Mouse (Mus musculus) layer of hippocampus, adult 8-10 months (tissue): ENCODE results near the gene Entpd1. TPM values are rescaled to one million over a fixed set of nuclear protein-coding genes. Genes with fewer than 3 reads are reported as not detected.
"Not testable (repeated sequence)": the region's sequence is repeated elsewhere in the genome, so short reads cannot be mapped to it uniquely, and the experiment has no call there.

Experiments used
- DNase-seq, 2 experiments: peaks; one replicate each; pipeline ENCODE4 v3.0.0; 2022; ENCODE audit warnings: low spot score in 2 of 2
- total RNA-seq, 4 experiments: library from RNA; stranded (reverse); gene quantifications; 2 replicates each; pipeline ENCODE4 v1.2.4; 2022

Gene Entpd1
- total RNA-seq = 10 to 100 TPM; 16.0 to 32.9 (median 21.3) TPM

DNA sequence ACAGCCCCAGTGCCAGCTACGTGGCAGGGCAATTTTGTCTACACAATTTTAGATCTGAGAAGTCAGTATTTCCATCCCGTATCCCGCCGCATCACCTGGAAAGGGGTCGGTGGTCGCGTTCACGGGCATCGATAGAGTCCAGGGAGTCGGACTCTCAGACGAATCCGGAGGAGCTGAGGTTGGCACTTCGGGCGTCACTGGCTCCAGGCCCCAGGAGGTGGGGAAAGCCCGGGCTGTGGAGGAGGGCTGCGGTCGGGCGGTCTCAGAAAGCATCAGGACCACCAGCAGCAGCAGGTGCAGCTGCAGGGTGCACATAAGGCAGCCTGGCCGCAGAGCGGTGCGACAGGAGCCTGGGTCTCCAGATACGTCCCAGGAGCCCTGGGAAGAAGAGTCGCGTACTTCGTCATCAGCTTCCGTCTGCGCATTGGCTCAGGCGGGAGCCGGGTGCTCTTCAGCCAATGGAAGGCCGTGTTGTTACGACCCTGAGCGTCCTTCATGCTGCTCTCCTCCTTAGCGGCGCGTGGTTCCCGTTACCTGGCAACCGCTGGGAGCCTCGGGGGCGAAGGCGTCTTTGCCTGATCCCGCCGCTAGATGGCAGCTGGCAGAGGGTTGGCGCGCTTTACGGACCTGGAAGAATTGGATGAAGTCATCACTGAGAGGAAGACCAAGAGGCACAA, at the start of gene Entpd1, which contains the start of gene Tctn3:
Gene Entpd1 (plus strand): TSS at position 537 of the 677 bp plus-strand sequence.
Gene Tctn3 (minus strand): TSS at position 404 of the 677 bp plus-strand sequence.
- DNase-seq = peak; percentile 95 to 96

DNA sequence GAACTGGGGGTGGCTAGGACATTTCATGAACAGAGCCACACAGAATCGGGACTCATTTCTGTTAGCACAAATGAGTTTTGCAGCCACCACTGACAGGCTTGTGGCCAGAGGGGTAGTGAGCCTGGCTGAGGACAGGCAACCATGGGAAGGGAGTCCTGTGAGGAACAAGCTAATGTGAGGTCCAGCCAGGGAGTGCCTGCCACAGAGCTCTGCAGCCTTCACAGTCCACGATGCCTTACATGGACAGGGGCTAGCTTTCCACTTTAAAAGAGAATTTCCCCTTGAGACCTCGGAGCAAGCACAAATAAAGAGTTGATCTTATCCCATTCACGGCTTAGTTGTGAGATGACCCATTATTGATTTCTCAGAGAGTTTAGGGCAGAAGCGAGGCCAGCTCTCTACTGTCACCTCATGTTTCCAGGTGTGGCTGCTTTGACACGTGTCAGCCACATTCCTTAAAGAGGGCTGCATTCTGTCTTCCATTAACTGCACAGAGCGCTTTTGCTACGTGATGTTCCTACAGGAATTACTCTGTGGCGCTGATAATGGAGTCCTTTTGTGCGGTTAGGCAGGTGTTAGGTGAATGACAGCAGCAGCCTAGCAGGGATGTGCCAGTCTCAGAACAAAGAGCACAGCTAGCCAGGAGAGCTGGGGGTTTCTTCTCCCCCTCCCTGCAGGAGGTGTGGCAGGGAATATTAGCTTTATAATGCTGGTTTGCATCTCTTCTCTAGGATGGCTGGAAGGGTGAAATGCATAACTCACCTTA, 48.1 kb upstream of the Entpd1 start:
- no peak for DNase-seq

- no peak for DNase-seq
These were observed 44.5 kb upstream of the Entpd1 start for GRCm38 (mm10) chr19:40567616-40568015.

GRCm38 (mm10) chr19:40570726-40571125, 41.4 kb upstream of the Entpd1 start:
- no peak for DNase-seq

DNA sequence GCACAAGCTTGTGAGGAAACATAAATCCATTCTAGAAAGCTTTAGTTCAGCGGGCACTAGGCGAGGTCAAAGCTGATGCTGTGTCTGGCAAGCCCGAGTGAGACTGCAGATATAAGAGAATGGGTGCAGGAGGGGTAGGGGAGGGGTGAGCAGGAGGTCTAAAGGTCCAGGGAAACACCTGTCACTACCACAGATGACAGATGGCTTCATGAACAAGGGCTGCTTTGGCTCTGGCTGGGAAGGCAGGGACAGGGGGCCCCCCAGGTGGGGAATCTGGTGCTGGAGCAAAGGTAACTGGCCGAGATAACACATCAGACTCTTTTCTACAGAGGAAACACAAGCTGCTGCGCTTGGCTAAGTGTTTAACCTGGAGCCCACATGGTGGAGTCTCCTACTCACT, 36.7 kb upstream of the Entpd1 start:
- no peak for DNase-seq

DNA sequence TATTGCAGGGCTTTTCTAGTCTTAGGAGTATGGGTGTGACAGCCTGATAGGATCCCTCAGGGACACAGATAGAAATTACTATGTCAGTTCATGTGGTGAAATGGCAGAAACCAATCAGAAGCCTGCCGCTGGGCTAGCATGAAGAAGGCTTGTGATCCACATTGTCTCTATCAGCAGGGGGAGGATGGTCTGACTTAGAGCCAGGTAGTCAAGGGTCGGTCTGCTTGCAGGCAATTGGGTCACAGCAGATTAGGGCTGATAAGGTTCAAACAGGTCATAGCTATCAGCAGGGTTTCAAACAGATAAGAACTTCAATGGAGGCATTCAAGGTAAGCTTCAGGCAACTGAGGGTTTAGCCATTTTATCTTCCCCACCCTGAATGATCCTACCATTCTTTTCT, 31.3 kb upstream of the Entpd1 start:
- DNase-seq = no peak

GRCm38 (mm10) chr19:40581662-40582061, 30.5 kb upstream of the Entpd1 start:
- DNase-seq = no peak

- DNase-seq = no peak
These were observed 25.3 kb upstream of the Entpd1 start for GRCm38 (mm10) chr19:40586908-40587307.

GRCm38 (mm10) chr19:40587491-40588292, 24.5 kb upstream of the Entpd1 start:
- DNase-seq = no peak

- DNase-seq = peak; percentile 87 to 93
These were observed 23.9 kb upstream of the Entpd1 start, which contains the start of gene Aldh18a1 for GRCm38 (mm10) chr19:40588293-40588654. Gene Aldh18a1, minus strand, starts transcription at chr19:40588463.

GRCm38 (mm10) chr19:40588847-40589529, 23.2 kb upstream of the Entpd1 start:
- DNase-seq = peak; percentile 70 to 84

- DNase-seq = no peak
These were observed 22.7 kb upstream of the Entpd1 start for GRCm38 (mm10) chr19:40589530-40589880.

DNA sequence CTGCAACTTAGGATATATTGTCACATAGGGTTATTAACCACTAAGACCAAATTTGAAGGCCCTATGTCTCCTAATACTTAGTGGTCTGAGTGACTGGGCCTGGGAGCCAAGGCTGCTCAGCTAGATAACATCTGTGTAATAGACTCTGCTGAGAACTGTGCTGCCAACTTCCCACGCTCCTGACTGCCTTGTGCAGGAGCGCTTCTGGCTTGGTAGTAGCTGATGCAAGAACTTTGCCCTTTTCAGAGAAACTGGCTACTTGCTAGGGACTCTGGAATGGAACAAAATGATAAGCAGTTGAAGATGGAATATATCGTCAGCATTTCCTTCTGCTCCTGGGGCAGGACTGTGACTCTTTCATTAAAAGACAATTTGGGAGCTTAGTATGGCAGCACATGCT, 16.9 kb upstream of the Entpd1 start:
- no peak for DNase-seq

- DNase-seq = no peak
These were observed 16.3 kb upstream of the Entpd1 start for GRCm38 (mm10) chr19:40595831-40596230.

DNA sequence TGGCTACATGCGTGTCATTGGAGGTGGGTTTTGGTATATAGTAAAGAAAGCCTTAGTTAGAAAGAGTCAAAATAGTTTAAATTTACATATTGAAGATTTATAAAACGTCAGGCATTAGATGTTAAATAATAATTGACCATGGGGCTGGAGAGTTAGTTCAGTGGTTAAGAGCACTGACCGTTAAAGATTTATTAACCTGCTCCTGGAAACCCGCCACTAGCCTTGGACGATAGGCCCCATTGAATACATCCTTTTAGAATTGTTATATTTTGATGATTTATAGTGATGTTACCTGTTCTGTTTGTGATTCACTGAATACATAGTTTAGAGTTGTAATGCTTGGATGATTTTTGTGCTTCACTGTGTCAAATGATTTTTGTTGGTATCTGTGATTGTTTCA, 11.3 kb upstream of the Entpd1 start:
- DNase-seq = not testable (repeated sequence)

DNA sequence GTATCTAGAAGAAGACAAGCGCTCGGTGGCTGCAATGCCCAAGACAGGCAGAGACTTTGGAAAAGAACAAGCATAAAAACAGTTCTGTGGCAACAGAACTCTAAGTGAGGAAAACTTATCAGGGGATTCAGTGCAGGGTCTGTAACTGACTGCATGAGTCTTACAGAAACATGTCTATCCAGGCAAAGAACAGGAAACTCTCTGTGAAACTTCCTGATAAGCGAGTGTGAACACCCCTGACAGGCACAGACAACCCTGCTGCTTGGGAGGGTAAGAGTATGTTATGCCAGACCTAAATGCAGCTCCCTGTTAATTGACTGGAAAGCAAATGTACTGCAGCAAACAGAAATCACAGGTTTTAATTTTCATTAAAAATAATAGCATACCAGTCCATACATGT, 10.3 kb upstream of the Entpd1 start:
- DNase-seq = no peak

DNA sequence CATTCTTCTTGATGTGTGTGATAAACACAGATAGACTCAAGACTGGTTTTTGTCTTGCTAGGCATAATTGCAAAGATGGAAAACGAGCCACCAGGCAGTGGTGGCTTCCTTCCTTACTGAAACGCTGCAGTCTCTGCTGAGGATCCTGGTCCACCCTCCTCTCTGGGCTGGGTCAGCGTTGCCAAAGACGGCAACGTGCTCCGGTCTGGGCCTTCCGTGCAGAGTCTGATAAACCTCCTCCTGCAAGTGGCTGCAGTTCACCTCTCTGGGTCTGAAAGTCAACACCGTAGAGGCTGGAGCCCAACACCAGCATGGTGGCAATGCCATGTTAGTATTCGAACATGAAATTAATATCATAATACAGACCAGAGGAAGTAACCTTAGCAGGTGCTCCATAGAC, 7.0 kb upstream of the Entpd1 start:
- DNase-seq = no peak

DNA sequence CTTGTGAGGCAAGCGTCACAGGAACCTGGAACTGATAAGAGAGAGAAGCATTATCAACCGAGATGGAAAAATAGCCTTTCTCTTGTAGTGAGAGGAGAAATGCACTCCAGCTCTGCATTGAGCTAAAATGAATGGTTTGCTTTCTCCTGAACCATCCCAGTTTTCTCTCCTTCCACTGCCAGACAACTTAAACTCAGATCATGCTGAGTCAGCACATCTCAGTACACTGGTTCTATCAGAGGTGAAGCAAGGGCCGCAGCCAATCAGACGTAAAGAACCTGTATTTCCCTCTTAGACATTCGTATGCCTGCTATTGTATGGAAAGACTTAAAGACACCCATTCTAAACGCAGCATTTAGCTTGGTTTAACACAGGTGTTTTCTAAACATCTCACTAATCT, 4.5 kb upstream of the Entpd1 start:
- no peak for DNase-seq

DNA sequence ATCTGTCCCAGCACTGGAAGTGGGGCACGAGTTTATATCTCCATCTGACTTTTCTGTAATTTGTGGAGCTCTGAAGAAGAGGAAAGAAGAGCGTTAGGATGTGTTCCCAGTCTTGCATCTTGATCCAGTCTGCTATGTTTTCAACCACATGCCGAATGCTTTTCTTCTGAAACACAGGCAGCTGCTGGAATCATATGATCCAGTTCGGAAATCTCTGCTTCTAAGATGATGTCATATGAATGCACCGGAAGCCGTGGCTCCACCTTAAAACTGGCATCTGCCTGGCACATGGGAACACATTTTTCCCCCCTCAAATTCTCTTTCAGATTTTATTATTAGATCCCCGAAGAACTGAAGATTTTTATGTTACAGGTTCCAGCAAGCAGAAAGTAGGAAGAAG, 2.6 kb downstream of the Entpd1 start:
- DNase-seq = no peak

GRCm38 (mm10) chr19:40616021-40616420, 3.9 kb downstream of the Entpd1 start:
- DNase-seq = no peak

- DNase-seq = not testable (repeated sequence)
These were observed 9.4 kb downstream of the Entpd1 start for GRCm38 (mm10) chr19:40621616-40622015.
